Mouse (Mus musculus): ENCODE results near the gene Fxr1. TPM values are rescaled to one million over a fixed set of nuclear protein-coding genes. Genes with fewer than 3 reads are reported as not detected.

The Fxr1 gene
- polyA plus RNA-seq, 1 experiment from 2014 or later, result 36.3 TPM

DNA sequence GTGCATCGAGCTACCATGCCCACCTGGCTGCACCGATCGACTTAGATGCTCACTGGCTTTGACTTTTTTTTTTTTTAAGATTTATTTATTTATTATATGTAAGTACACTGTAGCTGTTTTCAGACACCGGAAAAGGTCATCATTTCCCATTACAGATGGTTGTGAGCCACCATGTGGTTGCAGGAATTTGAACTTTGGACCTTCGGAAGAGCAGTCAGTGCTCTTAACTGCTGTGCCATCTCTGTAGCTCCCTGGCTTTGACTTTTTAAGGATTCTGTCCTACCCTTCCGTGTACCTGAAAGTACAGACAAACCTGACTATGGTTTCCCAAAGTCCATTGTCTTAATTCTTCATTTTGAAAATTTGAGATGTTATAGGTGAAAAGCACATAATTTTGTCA is 53.0 kb downstream of the Fxr1 start:
- H3K4me3 ChIP-seq, result no peak overlapping the region
- no peak overlapping the region for H3K27ac ChIP-seq
- no peak for ATAC-seq
- H3K27me3 ChIP-seq (replicated peaks), result no peaks in the 10 kb centered on the region
- peaks cover 77% of the 10 kb centered on the region for H3K36me3 ChIP-seq
- WGBS (ENCODE audit: insufficient replicate concordance), result 88% methylated on average over 6 of the region's 6 CpGs
- no peak overlapping the region for H3K4me2 ChIP-seq
- no peaks in the 10 kb centered on the region for H3K4me1 ChIP-seq
- H3K9ac ChIP-seq, result no peak overlapping the region
- H3K9me3 ChIP-seq (replicated peaks), result no peaks in the 10 kb centered on the region

DNA sequence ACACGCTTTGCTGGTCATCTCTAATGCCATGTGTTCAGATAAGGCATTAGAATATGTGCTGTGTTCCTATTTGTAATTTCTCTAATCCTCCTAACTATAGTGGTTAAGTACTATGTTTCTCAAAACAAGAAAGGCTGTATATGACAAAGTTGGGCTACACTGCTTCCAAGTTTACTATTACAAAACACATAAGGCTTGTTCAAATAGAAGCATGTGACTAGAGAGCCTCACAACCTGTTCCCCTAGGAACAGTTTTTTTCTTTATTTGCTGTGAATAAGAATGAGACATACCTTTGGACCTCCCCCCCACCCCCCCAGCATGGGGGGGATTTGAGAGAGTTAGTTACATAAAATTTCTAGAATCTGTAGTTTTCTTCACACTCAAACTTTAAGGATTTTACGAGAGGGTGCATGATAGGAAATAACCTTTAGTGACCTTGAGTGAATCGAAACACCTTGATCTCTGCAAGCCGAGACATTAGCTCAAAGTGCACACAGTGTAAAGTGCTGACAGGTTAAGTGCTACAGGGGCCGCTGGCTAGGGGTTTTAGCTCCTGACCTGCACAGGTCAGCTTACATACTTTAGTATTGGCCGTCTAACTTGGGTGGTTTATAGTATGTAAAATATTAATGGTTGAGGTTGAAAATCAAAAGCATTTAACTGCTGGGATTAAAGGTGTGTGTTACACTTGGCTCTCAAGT is 56.5 kb downstream of the Fxr1 start:
- H3K36me3 ChIP-seq, result peaks cover 72% of the 10 kb centered on the region
- no peak for ATAC-seq
- H3K9me3 ChIP-seq (replicated peaks), result no peaks in the 10 kb centered on the region
- peaks cover 17% of the 10 kb centered on the region for H3K4me1 ChIP-seq
- no peak overlapping the region for H3K9ac ChIP-seq
- no peaks in the 10 kb centered on the region for H3K27me3 ChIP-seq (replicated peaks)
- WGBS (ENCODE audit: insufficient replicate concordance), result 79% methylated on average over 6 of the region's 6 CpGs
- H3K4me2 ChIP-seq, result no peak overlapping the region
- H3K4me3 ChIP-seq, result no peak overlapping the region
- no peak overlapping the region for H3K27ac ChIP-seq

DNA sequence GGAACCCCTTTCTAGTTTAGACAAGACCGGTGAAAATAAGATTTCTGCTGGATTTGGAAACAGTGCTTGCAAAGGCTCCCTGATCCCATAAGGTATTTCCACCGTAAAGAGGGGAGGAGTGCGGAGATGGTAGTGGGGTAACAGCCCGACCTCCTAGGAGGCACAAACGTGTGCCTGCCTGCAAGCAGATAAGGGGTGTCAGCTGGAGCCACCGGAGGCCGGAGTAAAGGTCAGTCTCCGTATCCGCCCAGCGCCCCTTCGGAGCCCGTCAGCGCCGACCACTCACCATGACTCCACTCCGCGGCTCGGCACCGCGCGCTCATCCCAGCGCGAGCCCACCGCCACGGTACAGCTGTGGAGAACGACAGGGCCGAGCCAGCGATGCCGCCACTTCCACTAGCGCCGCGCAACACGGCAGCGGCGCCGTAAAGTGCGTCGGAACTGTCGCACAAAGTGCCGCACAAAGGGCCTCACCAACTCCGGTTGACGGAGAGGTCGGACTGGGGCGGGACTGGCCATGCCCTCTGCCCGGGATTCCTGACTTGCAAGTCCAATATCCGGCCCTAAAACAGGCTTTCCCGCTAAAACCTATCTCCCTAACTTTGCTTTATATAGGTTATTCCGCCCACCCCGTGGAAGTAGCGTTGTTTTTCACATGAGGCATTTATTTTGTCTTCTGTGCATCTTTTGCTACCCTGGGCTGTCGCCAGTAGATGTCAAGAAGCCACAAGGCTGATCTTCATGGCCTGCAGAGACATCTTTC is 61.3 kb downstream of the Fxr1 start, which contains the start of gene Dnajc19:
Gene Dnajc19, minus strand, starts transcription at position 422 of the 763 bp plus-strand sequence.
- peak; percentile 90 for ATAC-seq
- under 1% methylated on average over 50 of the region's 50 CpGs for WGBS (ENCODE audit: insufficient replicate concordance)

DNA sequence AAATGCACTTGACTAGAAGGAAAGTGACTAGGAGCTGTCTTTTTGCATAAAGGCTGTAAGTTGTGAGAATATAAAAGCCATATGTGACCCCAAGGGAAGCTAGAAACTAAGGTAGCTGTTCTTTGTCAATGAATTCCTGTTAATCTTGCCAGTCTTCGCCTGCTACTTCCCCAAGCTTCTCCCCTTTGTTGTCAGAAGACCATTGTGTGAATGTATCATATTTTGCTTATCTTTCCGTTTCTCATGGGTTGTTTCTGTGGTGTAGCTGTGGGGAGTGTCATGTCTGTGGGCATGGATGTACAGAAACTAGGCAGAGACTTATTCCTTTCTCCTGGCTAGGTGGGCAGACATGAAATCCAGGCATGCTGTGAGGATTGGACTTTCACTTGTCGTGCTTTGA is 62.2 kb downstream of the Fxr1 start:
- no peak for ATAC-seq
- peak overlapping the region; percentile 78 for H3K27ac ChIP-seq
- H3K27me3 ChIP-seq (replicated peaks), result no peaks in the 10 kb centered on the region
- peak overlapping the region; percentile 83 for H3K4me3 ChIP-seq
- peaks cover 18% of the 10 kb centered on the region for H3K36me3 ChIP-seq
- WGBS (ENCODE audit: insufficient replicate concordance), result 65% methylated on average over 3 of the region's 3 CpGs
- no peaks in the 10 kb centered on the region for H3K9me3 ChIP-seq (replicated peaks)
- peaks cover 42% of the 10 kb centered on the region for H3K4me1 ChIP-seq
- H3K9ac ChIP-seq, result peak overlapping the region; percentile 81; the same call in 1 of the 2 replicates
- peak overlapping the region; percentile 80 for H3K4me2 ChIP-seq

More for the DNA sequence above, 61.3 kb downstream of the Fxr1 start, which contains the start of gene Dnajc19:
- Histone ChIP-seq H3K27ac (peak within 1 kb of the TSS; percentile 78), H3K4me2 (peak within 1 kb of the TSS; percentile 80), H3K36me3 (peaks cover 27% of the 10 kb centered on the region), H3K9ac (peak within 1 kb of the TSS; percentile 81), H3K4me3 (peak within 1 kb of the TSS; percentile 83), H3K27me3 (replicated peaks) (no peaks in the 10 kb centered on the region), H3K4me1 (peaks cover 42% of the 10 kb centered on the region), H3K9me3 (replicated peaks) (no peaks in the 10 kb centered on the region)

DNA sequence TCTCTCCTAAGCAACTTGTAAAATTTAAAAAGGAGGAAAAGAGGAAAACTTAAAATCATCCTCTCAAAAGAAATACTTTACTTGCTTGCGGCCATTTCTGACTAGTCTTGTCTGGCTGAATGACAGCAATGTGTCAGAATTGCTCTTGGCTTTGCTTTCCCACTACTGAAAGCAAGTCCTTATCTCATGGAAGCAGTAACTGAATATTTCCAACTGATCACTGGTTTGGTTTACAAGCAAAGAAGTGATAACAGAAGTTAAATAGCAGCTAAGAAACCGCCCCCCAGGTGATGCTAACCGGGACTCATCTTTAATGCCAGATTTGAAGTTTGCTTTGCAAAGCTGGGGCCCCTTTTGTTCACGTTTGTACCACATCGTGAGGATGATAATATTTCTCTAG is 63.9 kb downstream of the Fxr1 start:
- H3K27ac ChIP-seq, result no peak overlapping the region
- no peak for ATAC-seq
- H3K4me3 ChIP-seq, result no peak overlapping the region
- H3K4me2 ChIP-seq, result no peak overlapping the region
- H3K4me1 ChIP-seq, result peaks cover 42% of the 10 kb centered on the region
- WGBS (ENCODE audit: insufficient replicate concordance), result 35% methylated on average over 5 of the region's 5 CpGs
- no peaks in the 10 kb centered on the region for H3K9me3 ChIP-seq (replicated peaks)
- no peak overlapping the region for H3K9ac ChIP-seq
- peaks cover 7% of the 10 kb centered on the region for H3K36me3 ChIP-seq
- H3K27me3 ChIP-seq (replicated peaks), result no peaks in the 10 kb centered on the region

DNA sequence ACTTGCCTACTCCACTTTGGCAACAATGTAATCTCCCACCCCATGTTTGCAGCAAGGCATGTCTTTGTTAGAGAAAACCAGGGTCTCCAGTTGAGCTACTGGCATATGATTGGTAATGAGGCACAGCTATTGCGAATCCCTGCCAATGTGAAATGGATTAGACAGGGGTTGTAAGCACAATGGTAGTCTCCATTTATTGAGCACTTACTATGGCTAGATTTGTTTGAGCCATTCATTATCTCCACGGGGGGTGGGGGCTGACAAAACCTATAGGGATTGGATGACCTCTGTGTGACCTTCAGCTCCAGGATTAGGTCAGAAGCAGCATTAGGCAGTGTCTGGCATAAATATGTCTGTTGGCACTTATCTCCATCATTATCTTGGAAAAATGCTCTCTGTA is 83.1 kb downstream of the Fxr1 start:
- Histone ChIP-seq H3K27me3 (replicated peaks) (peaks cover 19% of the 10 kb centered on the region), H3K4me3 (no peak overlapping the region), H3K4me2 (no peak overlapping the region), H3K27ac (no peak overlapping the region), H3K9me3 (replicated peaks) (no peaks in the 10 kb centered on the region), H3K4me1 (no peaks in the 10 kb centered on the region), H3K36me3 (no peaks in the 10 kb centered on the region), H3K9ac (no peak overlapping the region)
- no peak for ATAC-seq
- 54% methylated on average over 2 of the region's 2 CpGs for WGBS (ENCODE audit: insufficient replicate concordance)

DNA sequence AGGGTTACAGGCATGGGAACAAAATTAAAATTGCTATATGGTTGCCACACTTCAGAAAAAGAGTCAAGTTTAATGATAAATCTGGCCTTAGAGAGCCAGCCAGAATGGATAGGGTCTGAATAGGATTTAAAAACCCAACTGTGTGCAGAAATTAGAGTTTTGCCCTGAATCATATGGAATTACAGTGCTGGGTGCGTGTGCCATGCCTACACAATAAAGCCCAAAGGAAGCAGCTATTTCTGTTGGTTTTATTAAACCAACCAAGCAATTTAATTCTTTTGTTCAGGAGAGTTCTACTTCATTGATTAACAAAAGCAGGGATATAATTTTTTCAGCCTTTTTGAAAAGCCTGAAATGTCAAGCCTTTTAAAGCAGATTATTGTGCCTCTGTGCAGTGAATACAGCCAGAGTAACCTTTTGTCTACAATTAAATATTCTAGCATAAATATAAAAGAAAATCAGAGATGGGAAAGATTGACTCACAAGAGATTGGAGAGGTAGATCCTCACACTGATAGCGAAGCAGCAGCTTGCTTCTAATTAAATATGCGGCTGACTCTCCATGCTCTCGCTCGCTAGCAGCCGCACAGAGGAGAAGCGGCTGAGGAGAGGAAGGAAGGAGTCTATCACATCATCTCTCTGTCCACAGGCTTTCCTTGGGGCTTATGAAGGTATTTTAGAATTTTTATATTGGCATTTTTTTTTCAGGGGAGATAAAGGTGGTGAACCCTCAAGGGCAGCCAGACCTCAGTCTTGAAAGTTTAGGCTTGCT is 84.3 kb downstream of the Fxr1 start:
- Histone ChIP-seq H3K9ac (no peak overlapping the region), H3K9me3 (replicated peaks) (no peaks in the 10 kb centered on the region), H3K4me2 (no peak overlapping the region), H3K36me3 (no peaks in the 10 kb centered on the region), H3K4me3 (no peak overlapping the region), H3K27ac (no peak overlapping the region), H3K27me3 (replicated peaks) (peaks cover 19% of the 10 kb centered on the region), H3K4me1 (no peaks in the 10 kb centered on the region)
- no peak for ATAC-seq
- WGBS (ENCODE audit: insufficient replicate concordance), result 36% methylated on average over 7 of the region's 7 CpGs

DNA sequence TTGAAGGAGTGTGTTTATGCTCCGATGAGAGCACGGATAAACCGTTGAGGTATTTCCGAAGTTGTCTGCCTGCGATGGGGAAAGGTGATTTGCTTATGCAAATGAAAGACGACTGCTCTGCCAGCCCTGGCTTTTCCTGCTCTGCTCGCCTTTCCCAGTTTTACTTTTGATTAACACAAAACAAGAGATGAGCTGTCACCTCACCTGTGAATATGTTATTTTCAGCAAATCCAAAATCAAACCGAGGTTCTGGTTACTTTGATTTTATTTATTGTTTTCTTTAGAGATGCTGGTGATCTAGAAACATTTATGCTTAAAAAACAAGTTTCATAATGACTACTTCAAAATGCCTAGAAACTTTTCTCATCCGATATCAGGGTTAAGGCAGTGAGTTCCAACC is 86.7 kb downstream of the Fxr1 start:
- Histone ChIP-seq H3K4me1 (no peaks in the 10 kb centered on the region), H3K9ac (no peak overlapping the region), H3K4me3 (no peak overlapping the region), H3K36me3 (no peaks in the 10 kb centered on the region), H3K4me2 (no peak overlapping the region), H3K9me3 (replicated peaks) (no peaks in the 10 kb centered on the region), H3K27ac (no peak overlapping the region), H3K27me3 (replicated peaks) (peaks cover 19% of the 10 kb centered on the region)
- ATAC-seq, result no peak
- 11% methylated on average over 9 of the region's 9 CpGs for WGBS (ENCODE audit: insufficient replicate concordance)

DNA sequence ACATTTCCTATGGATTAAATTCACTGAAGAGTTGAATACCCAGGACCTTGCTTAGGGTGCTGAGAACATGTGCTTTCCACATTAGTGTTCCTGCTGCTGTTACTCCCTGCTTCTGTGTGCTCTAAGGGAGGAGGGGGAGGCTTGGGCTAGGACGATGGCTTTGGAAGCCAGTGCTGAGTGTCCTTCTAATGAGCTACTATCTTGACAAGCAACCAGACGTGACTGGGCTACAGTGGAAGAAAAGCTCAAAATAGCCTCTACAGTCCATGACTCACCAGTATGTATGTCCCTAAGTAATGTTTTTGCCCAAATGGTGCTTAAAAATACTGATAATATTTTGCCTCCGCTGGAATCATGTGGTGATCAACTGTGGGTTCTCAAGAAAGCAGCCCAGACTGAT is 87.9 kb downstream of the Fxr1 start:
- Histone ChIP-seq H3K27me3 (replicated peaks) (peaks cover 19% of the 10 kb centered on the region), H3K9me3 (replicated peaks) (no peaks in the 10 kb centered on the region), H3K4me3 (no peak overlapping the region), H3K4me2 (no peak overlapping the region), H3K4me1 (no peaks in the 10 kb centered on the region), H3K36me3 (no peaks in the 10 kb centered on the region), H3K27ac (no peak overlapping the region), H3K9ac (no peak overlapping the region)
- WGBS (ENCODE audit: insufficient replicate concordance), result 46% methylated on average over 3 of the region's 3 CpGs
- ATAC-seq, result no peak

DNA sequence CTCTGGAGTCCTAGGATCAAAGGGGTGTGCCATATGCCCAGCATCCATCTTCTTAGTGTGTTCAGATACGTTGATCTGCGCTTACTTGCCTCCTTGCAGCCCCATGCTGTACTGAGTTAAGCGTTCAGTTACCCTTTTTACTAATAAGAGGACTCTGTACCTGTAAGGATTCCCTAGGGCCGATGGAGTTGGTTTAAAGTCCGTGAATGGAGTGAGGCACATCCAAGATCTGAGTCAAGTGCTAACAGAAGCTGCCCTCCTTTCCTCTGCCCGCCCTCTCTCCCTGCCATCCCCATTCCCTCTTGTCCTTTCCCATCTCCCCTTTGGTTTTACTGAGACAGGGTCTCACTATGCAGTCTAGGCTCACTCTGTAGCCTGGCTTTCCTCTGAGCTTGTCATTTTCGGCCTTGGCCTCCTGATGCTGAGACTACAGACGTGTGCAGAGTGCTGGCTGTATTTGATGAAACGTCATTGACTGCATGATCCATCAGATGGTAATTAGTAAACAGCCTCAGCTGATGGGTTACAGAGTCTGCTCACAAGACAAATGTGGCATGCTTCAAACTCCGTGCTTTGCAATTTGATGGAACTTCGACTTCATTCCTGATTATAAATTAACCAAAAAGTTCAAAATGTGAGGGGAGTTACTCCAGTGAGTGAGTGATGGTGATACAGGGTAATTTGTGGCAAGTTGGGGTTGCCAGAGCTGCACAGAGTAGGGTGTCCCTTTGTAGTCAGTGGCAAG is 92.4 kb downstream of the Fxr1 start:
- Histone ChIP-seq H3K27me3 (replicated peaks) (no peaks in the 10 kb centered on the region; the same call in 1 of the 2 replicates), H3K36me3 (no peaks in the 10 kb centered on the region), H3K9ac (no peak overlapping the region), H3K4me1 (no peaks in the 10 kb centered on the region), H3K4me3 (no peak overlapping the region), H3K9me3 (replicated peaks) (no peaks in the 10 kb centered on the region), H3K4me2 (no peak overlapping the region), H3K27ac (no peak overlapping the region)
- ATAC-seq, result no peak
- WGBS (ENCODE audit: insufficient replicate concordance), result 64% methylated on average over 11 of the region's 11 CpGs

DNA sequence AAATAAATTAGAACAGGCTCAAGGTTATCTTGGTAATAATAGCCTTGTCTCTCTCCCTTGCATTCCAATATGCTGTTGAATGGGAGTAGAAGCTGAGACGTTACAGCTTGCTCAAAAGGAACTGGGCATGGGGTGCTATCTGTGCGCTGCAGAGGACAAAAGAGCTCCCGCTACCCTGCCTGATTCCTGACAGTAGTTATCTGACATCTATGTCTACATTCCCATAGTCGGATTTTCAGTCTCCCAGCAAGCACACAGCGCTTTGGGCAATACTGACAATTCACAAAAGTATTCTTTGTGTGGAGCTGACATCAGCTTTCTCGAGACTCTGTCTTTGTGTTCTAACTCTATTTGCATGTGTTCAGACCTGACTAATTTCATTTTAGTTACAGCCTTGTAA is 96.1 kb downstream of the Fxr1 start:
- WGBS (ENCODE audit: insufficient replicate concordance), result 60% methylated on average over 6 of the region's 6 CpGs
- Histone ChIP-seq H3K27me3 (replicated peaks) (no peaks in the 10 kb centered on the region), H3K36me3 (no peaks in the 10 kb centered on the region), H3K4me2 (no peak overlapping the region), H3K4me1 (no peaks in the 10 kb centered on the region), H3K27ac (no peak overlapping the region), H3K9ac (no peak overlapping the region), H3K9me3 (replicated peaks) (no peaks in the 10 kb centered on the region), H3K4me3 (no peak overlapping the region)
- ATAC-seq, result no peak
